Mouse (Mus musculus): ENCODE results near the gene Rflnb. TPM values are rescaled to one million over a fixed set of nuclear protein-coding genes. Genes with fewer than 3 reads are reported as not detected.
"Not testable (repeated sequence)": the region's sequence is repeated elsewhere in the genome, so short reads cannot be mapped to it uniquely, and the experiment has no call there.

Rflnb gene
- polyA plus RNA-seq, 1 experiment from 2014 or later = 5.9 TPM

DNA sequence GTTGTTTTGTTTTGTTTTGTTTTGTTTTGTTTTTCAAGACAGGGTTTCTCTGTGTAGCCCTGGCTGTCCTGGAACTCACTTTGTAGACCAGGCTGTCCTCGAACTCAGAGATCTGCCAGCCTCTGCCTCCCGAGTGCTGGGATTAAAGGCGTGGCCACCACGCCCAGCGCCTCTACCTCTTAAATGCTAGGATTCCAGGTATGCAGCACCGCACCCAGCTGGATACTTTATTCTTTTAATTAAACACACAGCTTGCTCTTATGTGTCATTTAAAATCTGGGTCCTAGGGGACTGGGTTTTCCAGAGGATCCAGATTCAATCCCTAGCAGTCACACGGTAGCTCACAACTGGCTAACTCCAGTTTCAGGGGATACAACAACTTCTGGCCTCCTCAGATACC lies 23.3 kb downstream of the Rflnb start:
- not testable (repeated sequence) for ATAC-seq (replicated peaks); H3K9me3 ChIP-seq
- WGBS = 92% methylated on average over 7 of the region's 7 CpGs

DNA sequence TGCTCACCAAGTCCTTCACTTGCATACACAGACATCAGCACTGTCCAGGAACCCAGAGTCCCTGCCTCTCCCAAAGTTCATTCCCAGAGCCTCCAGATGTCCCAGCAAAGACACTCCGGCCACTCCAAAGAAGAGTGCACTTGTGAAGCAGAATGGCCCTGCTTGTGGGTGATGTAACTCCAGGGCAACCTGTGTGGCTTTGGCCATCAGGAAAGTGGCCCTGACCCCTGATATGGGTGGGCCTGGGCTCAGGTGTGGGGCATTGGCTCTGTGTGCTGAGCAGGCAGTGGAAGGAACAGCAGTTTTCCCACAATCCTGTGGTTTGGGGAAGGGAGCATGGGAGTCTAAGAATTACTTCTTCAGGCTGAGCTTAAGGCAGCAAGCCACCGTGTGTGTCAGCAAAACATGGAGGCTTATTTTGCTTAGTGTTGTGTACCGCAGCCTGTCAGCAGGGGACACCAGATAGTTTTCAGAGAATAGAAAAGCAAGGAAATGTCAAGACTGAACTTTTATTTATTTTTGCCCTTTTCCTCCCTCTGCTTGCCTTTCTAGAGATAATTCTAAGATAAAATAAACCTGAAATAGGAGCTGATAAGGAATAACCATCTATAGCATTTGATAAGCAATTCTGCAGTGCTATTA lies 26.2 kb downstream of the Rflnb start:
- Histone ChIP-seq H3K27ac (replicated peaks) (no peak overlapping the region), H3K36me3 (no peaks in the 10 kb centered on the region), H3K4me1 (peaks cover 8% of the 10 kb centered on the region), H3K9ac (replicated peaks) (no peak overlapping the region), H3K4me3 (no peak overlapping the region), H3K4me2 (replicated peaks) (no peak overlapping the region), H3K9me3 (no peaks in the 10 kb centered on the region), H3K27me3 (0 out of 2 replicates have a peak, but pooled peaks cover 4% of the 10 kb centered on the region)
- 61% methylated on average over 3 of the region's 3 CpGs for WGBS
- ATAC-seq (replicated peaks) = no peak

More for the DNA sequence above, 23.3 kb downstream of the Rflnb start:
- H3K4me3 ChIP-seq; H3K27me3 ChIP-seq; H3K4me2 ChIP-seq (replicated peaks); H3K4me1 ChIP-seq; H3K36me3 ChIP-seq; H3K9ac ChIP-seq (replicated peaks); H3K27ac ChIP-seq (replicated peaks): not testable (repeated sequence)

DNA sequence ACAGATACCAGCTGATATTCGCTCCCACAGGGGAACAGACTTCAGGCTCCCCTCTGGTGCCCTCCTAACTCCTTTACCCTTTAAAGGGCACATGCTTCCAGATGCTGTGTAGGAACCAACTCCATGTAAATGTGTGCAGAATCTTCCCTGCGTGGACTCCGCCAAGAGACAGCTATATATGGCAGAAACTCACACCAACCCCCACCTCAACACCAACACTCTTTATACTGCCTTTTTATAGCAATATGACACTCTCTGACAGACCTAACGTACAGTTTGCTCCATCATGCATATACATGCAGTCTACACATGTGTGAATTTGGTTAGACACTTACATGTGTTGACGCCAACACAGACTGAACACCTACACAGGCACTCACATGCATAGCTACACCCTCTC lies 26.9 kb downstream of the Rflnb start:
- ATAC-seq (replicated peaks) = no peak
- WGBS = 89% methylated on average over 5 of the region's 5 CpGs
- Histone ChIP-seq H3K4me1 (peaks cover 8% of the 10 kb centered on the region), H3K9me3 (no peaks in the 10 kb centered on the region), H3K36me3 (no peaks in the 10 kb centered on the region), H3K4me3 (no peak overlapping the region), H3K27ac (replicated peaks) (no peak overlapping the region), H3K9ac (replicated peaks) (no peak overlapping the region), H3K27me3 (0 out of 2 replicates have a peak, but pooled peaks cover 4% of the 10 kb centered on the region), H3K4me2 (replicated peaks) (no peak overlapping the region)

DNA sequence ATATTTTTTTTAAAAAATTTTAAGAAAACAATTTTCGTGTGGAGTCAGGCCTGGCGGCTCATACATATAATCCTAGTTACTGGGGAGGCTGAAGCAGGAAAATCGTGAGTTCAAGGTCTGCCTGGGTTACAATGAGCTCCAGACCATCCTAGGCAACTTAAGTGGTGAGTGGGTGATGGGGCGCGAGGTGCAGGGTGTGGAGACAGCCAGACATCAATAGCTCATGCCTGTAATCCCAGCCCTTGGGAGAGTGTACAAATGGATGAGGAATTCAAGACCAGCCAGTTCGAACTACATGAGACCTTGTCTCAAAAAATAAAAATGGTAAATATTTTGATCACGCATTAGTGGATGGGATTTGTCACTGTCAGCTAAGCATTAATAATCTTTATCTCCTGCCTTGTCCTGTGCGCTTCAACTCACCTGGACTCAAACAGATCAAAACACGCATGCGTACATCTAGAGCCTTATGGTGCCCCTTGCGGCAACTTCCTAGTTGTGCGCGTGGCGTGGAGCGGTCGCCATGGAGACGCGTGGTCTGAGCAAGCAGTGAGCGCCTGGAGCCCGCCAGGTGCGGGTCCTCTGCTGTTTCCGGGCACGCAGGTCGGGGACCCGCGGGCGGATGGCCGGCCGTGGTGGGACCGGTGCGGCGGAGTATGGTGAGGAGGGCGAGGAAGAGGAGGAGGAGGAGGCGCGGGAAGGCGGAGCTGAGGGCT lies 28.0 kb downstream of the Rflnb start, which contains the start of gene 1700016K19Rik:
Gene 1700016K19Rik (plus strand): TSS at position 473 of the 716 bp plus-strand sequence.
- 12% methylated on average over 36 of the region's 36 CpGs for WGBS
- peak within 1 kb of the TSS; percentile 48; the same call in 1 of the 2 replicates for H3K9ac ChIP-seq (replicated peaks)
- H3K4me1 ChIP-seq = peaks cover 8% of the 10 kb centered on the region
- no peaks in the 10 kb centered on the region for H3K9me3 ChIP-seq
- H3K27ac ChIP-seq (replicated peaks) = no peak within 1 kb of the TSS
- peak within 1 kb of the TSS; percentile 61 for H3K4me3 ChIP-seq
- peak within 1 kb of the TSS; percentile 91 for H3K4me2 ChIP-seq (replicated peaks)
- H3K36me3 ChIP-seq = no peaks in the 10 kb centered on the region
- peak; percentile 68; the same call in 1 of the 2 replicates for ATAC-seq (replicated peaks)
- H3K27me3 ChIP-seq = 0 out of 2 replicates have a peak, but pooled peaks cover 4% of the 10 kb centered on the region

DNA sequence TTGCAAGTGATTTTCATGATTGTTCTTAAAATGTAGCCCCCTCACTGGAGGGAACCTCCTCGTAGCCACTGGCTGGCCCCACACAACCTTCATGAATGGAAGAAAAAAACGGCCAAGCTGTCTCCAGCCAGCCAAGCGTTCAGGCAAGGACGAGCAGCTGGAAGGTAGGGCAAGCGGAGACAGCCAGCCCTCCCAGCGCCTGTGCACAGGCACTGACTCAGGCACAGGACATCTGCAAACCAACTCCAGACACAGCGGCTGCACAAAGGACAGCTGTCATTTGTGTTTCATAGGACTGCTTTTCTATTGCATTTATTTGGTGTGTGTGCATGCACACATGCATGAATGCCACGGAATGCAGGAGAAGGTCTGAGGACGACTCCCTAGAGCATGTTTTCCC lies 33.2 kb downstream of the Rflnb start:
- H3K27me3 ChIP-seq = no peaks in the 10 kb centered on the region
- 49% methylated on average over 9 of the region's 9 CpGs for WGBS
- H3K36me3 ChIP-seq = no peaks in the 10 kb centered on the region
- H3K4me1 ChIP-seq = peaks cover under 1% of the 10 kb centered on the region
- H3K4me3 ChIP-seq = no peak overlapping the region
- no peaks in the 10 kb centered on the region for H3K9me3 ChIP-seq
- no peak overlapping the region for H3K9ac ChIP-seq (replicated peaks)
- no peak overlapping the region for H3K27ac ChIP-seq (replicated peaks)
- H3K4me2 ChIP-seq (replicated peaks) = no peak overlapping the region
- ATAC-seq (replicated peaks) = no peak

DNA sequence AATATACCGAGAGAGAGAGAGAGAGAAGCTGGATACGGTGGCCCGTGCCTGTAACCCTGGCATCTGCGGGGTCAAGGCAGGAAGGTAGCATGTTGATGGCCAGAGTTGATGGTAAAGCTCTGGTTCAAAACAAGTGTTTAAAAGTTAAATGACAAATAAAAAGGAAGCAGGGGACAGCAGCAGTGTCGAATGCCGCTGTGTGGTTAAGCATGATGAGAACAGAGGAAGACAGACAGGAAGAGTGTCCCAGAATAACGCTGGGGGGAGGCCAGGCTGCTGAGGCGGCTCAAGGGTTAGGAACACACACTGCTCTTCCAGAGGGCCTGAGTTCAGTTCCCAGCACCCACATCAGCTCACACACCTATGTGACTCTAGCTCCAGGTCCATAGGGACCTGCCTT lies 35.1 kb downstream of the Rflnb start:
- no peak overlapping the region for H3K9ac ChIP-seq (replicated peaks)
- H3K4me3 ChIP-seq = no peak overlapping the region
- ATAC-seq (replicated peaks) = no peak
- H3K9me3 ChIP-seq = no peaks in the 10 kb centered on the region
- H3K36me3 ChIP-seq = no peaks in the 10 kb centered on the region
- H3K4me2 ChIP-seq (replicated peaks) = no peak overlapping the region
- H3K27ac ChIP-seq (replicated peaks) = no peak overlapping the region
- WGBS = 87% methylated on average over 8 of the region's 8 CpGs
- H3K4me1 ChIP-seq = no peaks in the 10 kb centered on the region
- H3K27me3 ChIP-seq = no peaks in the 10 kb centered on the region

DNA sequence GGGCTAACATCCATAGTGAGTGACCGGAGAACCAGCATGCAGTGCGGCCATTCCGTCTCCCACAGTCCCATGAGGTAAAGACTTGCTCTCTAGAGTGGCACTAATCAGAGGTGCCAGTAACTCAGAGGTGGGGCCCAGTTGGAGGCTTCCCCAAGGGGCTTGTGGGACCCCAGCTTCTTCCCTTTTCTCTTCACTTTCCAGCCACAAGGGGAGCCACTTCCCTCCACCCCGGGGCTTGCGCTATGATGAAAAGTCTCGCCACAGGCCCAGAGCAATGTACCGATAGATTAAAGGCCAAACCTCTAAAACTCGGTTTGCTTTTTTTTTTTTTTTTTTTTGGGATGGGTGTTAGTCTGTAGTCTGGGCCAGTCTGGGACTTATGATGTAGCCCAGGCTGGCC lies 35.7 kb downstream of the Rflnb start:
- Histone ChIP-seq H3K36me3 (no peaks in the 10 kb centered on the region), H3K9me3 (no peaks in the 10 kb centered on the region), H3K4me2 (replicated peaks) (no peak overlapping the region), H3K4me1 (no peaks in the 10 kb centered on the region), H3K9ac (replicated peaks) (no peak overlapping the region), H3K27me3 (no peaks in the 10 kb centered on the region), H3K4me3 (no peak overlapping the region), H3K27ac (replicated peaks) (no peak overlapping the region)
- no peak for ATAC-seq (replicated peaks)
- 83% methylated on average over 8 of the region's 8 CpGs for WGBS

DNA sequence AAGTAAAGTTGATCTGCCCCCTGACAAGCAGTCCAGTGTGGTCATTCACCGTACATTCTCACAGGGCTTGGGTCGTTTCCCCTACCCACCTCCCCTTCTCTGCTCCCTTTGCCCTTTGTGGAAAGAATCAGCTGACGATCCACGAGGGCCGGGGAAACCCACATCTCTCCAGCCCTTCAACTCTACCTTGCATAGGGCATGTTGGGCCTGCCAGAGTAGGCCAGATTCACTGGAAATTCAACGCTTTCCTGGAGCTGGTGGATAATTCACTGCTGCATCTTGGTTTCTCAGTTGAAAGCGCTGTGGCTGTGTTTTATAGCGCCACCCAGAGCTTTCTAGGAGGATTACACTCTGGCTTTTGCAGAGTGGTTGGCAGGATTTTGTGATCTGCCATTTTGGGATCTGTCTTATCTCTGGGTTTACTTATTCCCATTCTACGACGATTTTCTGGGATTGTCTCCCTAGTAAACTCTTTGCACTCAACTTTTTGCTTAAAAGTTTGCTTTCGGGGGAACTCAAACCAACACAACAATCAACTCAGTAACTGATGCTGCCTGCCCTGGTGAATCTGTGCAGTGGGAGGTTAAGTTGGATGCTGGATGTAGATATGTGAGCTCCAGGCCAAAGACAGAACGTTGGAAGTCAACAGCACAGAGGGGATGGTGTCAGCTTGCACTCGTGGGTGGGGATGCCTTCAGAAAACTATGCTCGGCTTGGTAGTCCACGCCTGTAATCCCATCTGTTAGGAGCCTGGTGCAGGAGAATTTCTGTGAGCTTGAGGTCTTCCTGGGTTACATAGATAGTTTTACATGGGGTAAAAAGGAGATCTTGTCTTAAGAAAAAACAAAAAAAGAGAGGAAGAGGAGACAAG lies 36.4 kb downstream of the Rflnb start:
- H3K4me2 ChIP-seq (replicated peaks) = no peak overlapping the region
- H3K27ac ChIP-seq (replicated peaks) = no peak overlapping the region
- no peak for ATAC-seq (replicated peaks)
- H3K27me3 ChIP-seq = no peaks in the 10 kb centered on the region
- no peak overlapping the region for H3K9ac ChIP-seq (replicated peaks)
- no peaks in the 10 kb centered on the region for H3K36me3 ChIP-seq
- no peaks in the 10 kb centered on the region for H3K9me3 ChIP-seq
- no peak overlapping the region for H3K4me3 ChIP-seq
- WGBS = 81% methylated on average over 15 of the region's 15 CpGs
- no peaks in the 10 kb centered on the region for H3K4me1 ChIP-seq

DNA sequence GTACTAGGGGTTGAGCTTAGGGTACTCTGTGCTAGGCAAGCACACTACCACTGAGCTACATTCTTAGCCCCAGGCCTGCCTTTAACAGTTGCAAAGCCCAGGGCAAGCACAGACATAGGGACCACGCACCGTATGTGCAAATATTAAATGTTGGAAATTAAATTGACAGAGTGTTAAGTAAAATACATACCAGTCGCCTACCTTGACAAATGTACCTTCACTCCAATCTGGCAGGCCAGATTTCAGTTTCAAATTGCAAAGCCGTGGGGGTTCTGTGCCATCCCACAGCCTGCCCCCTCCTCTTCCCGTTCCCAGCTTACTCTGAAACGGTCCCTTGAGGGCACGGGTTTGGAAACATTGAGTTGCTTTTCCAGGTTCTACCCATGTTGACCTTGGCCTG lies 41.6 kb downstream of the Rflnb start:
- H3K4me2 ChIP-seq (replicated peaks) = no peak overlapping the region
- no peaks in the 10 kb centered on the region; the same call in 1 of the 2 replicates for H3K27me3 ChIP-seq
- H3K9ac ChIP-seq (replicated peaks) = no peak overlapping the region
- no peaks in the 10 kb centered on the region for H3K36me3 ChIP-seq
- WGBS = 71% methylated on average over 7 of the region's 7 CpGs
- no peak overlapping the region for H3K4me3 ChIP-seq
- H3K4me1 ChIP-seq = no peaks in the 10 kb centered on the region
- no peak for ATAC-seq (replicated peaks)
- no peak overlapping the region for H3K27ac ChIP-seq (replicated peaks)
- H3K9me3 ChIP-seq = no peaks in the 10 kb centered on the region

DNA sequence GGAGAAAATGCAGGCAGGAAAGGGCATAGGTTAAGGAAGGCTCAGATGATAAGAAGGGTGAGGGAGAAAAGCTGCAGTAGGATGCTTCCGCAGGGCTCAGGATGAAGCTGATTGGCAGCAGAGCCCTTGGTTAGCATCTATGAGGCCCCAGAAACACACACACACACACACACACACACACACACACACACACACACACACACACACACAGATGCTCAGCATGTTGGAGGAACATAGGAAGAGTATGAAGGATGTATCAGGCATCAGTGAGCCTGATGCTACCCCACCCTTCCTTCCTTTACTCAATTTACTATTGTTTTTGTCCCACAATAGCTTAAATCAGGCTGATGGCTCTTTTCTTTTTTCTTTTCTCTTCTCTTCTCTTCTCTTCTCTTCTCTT lies 43.0 kb downstream of the Rflnb start:
- H3K27ac ChIP-seq (replicated peaks) = no peak overlapping the region
- ATAC-seq (replicated peaks) = no peak
- no peak overlapping the region for H3K4me2 ChIP-seq (replicated peaks)
- H3K4me3 ChIP-seq = no peak overlapping the region
- no peak overlapping the region for H3K9ac ChIP-seq (replicated peaks)
- WGBS = 82% methylated on average over 1 of the region's 1 CpGs
- H3K36me3 ChIP-seq = no peaks in the 10 kb centered on the region
- H3K9me3 ChIP-seq = no peaks in the 10 kb centered on the region
- no peaks in the 10 kb centered on the region for H3K4me1 ChIP-seq
- H3K27me3 ChIP-seq = no peaks in the 10 kb centered on the region; the same call in 1 of the 2 replicates

DNA sequence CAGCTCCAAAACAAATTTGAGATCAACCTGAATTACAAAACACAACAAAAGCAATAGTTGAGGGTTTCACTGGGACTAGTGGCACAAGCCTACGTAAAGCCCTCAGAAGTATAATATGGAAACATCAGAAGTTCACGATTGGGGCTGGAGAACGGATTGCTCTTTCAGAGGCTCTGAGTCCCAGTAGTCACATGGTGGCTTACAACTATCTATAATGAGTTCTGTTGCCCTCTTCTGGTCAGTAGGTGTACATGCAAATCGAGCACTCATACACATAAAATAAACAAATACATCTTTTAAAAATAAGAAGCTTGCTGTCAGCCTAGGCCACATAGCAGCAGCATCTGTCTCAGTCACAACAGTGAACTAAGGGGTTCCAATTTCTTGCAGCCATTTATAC lies 44.4 kb downstream of the Rflnb start:
- H3K36me3 ChIP-seq = no peaks in the 10 kb centered on the region
- no peak for ATAC-seq (replicated peaks)
- no peaks in the 10 kb centered on the region for H3K9me3 ChIP-seq
- 65% methylated on average over 4 of the region's 4 CpGs for WGBS
- no peaks in the 10 kb centered on the region for H3K4me1 ChIP-seq
- no peaks in the 10 kb centered on the region; the same call in 1 of the 2 replicates for H3K27me3 ChIP-seq
- no peak overlapping the region for H3K9ac ChIP-seq (replicated peaks)
- H3K27ac ChIP-seq (replicated peaks) = no peak overlapping the region
- no peak overlapping the region for H3K4me2 ChIP-seq (replicated peaks)
- H3K4me3 ChIP-seq = no peak overlapping the region

DNA sequence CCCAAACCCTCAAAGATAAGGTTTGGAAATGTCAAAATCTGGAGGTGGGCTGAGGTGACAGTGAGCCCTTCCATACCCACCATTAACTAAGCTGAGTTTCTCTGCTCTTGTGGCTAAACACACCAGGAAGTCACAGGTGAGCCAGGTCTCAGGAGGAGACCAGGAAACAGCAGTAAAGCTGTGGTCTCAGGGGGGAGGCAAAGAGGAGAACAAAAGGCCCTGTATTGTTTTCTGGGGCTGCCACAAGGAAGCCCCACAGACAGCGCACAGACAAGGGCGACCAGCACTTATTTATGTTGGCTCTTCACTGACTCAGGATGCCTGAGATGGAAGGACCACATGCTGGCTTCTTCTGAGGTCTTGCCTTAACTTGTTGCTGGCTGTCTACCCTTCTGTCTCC lies 47.2 kb downstream of the Rflnb start:
- Histone ChIP-seq H3K36me3 (no peaks in the 10 kb centered on the region), H3K4me2 (replicated peaks) (no peak overlapping the region), H3K4me3 (no peak overlapping the region), H3K9ac (replicated peaks) (no peak overlapping the region), H3K9me3 (no peaks in the 10 kb centered on the region), H3K27me3 (no peaks in the 10 kb centered on the region), H3K4me1 (no peaks in the 10 kb centered on the region), H3K27ac (replicated peaks) (no peak overlapping the region)
- ATAC-seq (replicated peaks) = no peak
- WGBS = 32% methylated on average over 2 of the region's 2 CpGs

All from forebrain, embryonic 15.5 days (tissue).